Mouse (Mus musculus): ENCODE measurements around the gene Ppid. TPM values are rescaled to one million over a fixed set of nuclear protein-coding genes. Genes with fewer than 3 reads are reported as not detected.

Ppid gene
- polyA plus RNA-seq, 1 experiment = 5.0 TPM

DNA sequence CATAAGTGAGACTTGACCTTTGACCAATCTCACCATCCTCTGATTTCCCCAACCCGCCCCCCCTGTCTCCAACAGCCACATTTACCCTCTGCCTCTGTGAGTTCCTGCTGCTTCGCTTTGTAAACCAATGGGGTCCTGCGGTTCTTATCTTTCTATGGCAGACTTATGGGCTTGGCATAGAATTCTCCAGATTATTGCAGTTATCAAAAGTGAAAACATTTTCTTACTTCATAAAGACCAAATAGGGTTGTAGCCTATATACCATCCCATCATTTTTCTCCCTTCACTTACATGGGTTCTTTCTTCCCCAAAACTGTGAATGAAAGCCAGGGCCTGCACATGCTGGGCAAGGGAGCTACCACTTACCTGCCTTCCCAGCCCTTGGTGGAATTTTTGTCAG, 16.8 kb upstream of the Ppid start:
- 87% methylated on average over 3 of the region's 3 CpGs for WGBS
- H3K4me3 ChIP-seq (ENCODE audit: extremely low read depth, insufficient read depth, insufficient read length) = no peak overlapping the region
- H3K27ac ChIP-seq (ENCODE audit: insufficient read depth, low read length) = no peak overlapping the region
- H3K27me3 ChIP-seq (ENCODE audit: control insufficient read depth, insufficient read depth, low read length) = 0 out of 2 replicates have a peak, but pooled peaks cover 3% of the 10 kb centered on the region
- DNase-seq (ENCODE audit: low read depth in 1 of 2, low spot score in 2 of 2) = no peak
- H3K4me1 ChIP-seq (ENCODE audit: control insufficient read depth, insufficient read depth, insufficient read length) = no peaks in the 10 kb centered on the region; the same call in 1 of the 2 replicates
- no peak for TF ChIP-seq CTCF (IDR thresholded peaks at IDR 0.05; ENCODE audit: extremely low read depth, insufficient read depth, insufficient read length, insufficient replicate concordance)
- no peaks in the 10 kb centered on the region for H3K36me3 ChIP-seq (ENCODE audit: control insufficient read depth, insufficient read depth, low read length)

DNA sequence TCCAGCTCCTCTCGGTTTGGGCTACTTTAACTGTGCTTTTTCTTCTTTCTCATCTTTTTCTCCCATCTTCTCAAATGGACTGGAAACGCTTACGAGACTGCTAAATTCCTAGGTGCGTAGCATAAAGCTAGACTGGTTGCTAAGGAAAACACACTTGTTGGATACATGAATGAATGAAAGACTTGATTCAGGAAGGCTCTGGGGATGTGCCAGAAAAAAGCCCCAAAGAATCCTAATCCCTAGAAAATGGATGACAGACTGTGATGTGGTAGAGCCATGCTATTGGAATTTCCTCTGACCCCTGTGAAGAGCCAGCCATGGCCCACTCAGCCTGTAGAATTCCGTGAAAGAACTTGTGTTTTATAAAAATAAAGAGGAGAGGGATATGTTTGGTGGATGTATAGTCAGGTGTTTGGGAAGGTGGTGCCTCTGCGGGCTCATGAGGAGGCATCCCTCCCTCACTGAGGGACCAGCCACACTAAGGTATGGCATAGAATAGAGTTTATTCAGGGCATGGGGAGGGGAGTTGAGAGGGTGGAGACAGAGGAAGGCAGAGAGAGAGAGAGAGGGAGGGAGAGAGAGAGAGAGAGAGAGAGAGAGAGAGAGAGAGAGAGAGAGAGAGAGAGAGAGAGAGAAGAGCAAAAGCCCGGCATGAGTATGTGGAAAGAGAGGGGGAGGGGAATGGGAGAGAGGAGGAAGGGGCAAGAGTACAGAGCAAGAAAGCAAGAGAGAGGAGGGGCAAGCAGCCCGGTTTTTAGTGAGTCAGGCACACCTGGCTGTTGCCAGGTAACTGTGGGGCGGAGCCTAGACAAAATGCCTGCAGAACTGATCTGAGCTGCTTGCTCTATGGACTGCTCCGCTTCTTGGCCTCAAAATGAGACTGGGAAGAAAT, 15.3 kb upstream of the Ppid start:
- Histone ChIP-seq H3K27me3 (ENCODE audit: control insufficient read depth, insufficient read depth, low read length) (0 out of 2 replicates have a peak, but pooled peaks cover 3% of the 10 kb centered on the region), H3K27ac (ENCODE audit: insufficient read depth, low read length) (no peak overlapping the region), H3K4me3 (ENCODE audit: extremely low read depth, insufficient read depth, insufficient read length) (no peak overlapping the region), H3K4me1 (ENCODE audit: control insufficient read depth, insufficient read depth, insufficient read length) (no peaks in the 10 kb centered on the region; the same call in 1 of the 2 replicates), H3K36me3 (ENCODE audit: control insufficient read depth, insufficient read depth, low read length) (no peaks in the 10 kb centered on the region)
- WGBS = 74% methylated on average over 10 of the region's 10 CpGs
- no peak for DNase-seq (ENCODE audit: low read depth in 1 of 2, low spot score in 2 of 2)
- TF ChIP-seq POLR2A (IDR thresholded peaks at IDR 0.05; ENCODE audit: low read depth, low read length) = no peak
- TF ChIP-seq CTCF (IDR thresholded peaks at IDR 0.05; ENCODE audit: extremely low read depth, insufficient read depth, insufficient read length, insufficient replicate concordance) = no peak

DNA sequence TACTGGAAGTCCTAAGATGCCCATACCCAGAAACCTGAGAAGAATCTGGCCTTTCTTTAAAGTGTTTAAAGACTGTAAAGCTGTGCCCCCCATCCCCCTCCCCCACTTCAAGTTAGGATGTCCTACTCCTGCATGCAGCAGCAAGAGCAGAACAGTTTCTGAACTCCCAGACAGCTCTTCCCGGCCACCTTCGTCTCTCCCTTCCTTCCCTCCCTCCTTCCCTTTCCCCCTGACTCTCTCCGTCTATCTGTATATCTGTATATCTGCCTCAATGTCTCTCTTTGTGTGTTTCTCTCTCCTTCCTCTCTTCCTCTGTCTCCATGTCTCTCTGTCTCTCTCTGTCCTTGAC, 14.7 kb upstream of the Ppid start:
- no peak overlapping the region for H3K4me3 ChIP-seq (ENCODE audit: extremely low read depth, insufficient read depth, insufficient read length)
- H3K27me3 ChIP-seq (ENCODE audit: control insufficient read depth, insufficient read depth, low read length) = 0 out of 2 replicates have a peak, but pooled peaks cover 1% of the 10 kb centered on the region
- no peaks in the 10 kb centered on the region; the same call in 1 of the 2 replicates for H3K4me1 ChIP-seq (ENCODE audit: control insufficient read depth, insufficient read depth, insufficient read length)
- H3K27ac ChIP-seq (ENCODE audit: insufficient read depth, low read length) = no peak overlapping the region
- DNase-seq (ENCODE audit: low read depth in 1 of 2, low spot score in 2 of 2) = no peak
- TF ChIP-seq POLR2A (IDR thresholded peaks at IDR 0.05; ENCODE audit: low read depth, low read length) = no peak
- TF ChIP-seq CTCF (IDR thresholded peaks at IDR 0.05; ENCODE audit: extremely low read depth, insufficient read depth, insufficient read length, insufficient replicate concordance) = no peak
- WGBS = 55% methylated on average over 3 of the region's 3 CpGs
- no peaks in the 10 kb centered on the region for H3K36me3 ChIP-seq (ENCODE audit: control insufficient read depth, insufficient read depth, low read length)

DNA sequence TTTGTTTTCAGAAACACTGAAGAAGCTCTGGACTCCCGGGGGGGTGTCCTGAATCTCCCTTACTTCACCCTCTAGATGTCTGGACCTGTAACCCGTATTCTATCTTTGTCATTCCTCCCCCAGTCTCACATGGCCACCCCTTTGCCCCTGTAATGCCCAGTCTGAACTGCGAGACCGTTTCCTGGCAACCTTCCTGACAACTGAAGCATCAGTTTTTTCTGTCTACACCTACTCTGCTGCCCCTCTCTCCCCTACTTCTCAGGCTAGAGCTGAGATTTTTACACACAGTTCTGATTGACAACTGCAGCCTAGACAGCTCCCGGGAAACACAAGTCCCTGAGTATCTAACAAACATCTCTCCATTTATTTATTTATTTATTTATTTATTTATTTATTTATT, 14.3 kb upstream of the Ppid start:
- Histone ChIP-seq H3K4me1 (ENCODE audit: control insufficient read depth, insufficient read depth, insufficient read length) (no peaks in the 10 kb centered on the region; the same call in 1 of the 2 replicates), H3K27ac (ENCODE audit: insufficient read depth, low read length) (no peak overlapping the region), H3K4me3 (ENCODE audit: extremely low read depth, insufficient read depth, insufficient read length) (no peak overlapping the region), H3K27me3 (ENCODE audit: control insufficient read depth, insufficient read depth, low read length) (0 out of 2 replicates have a peak, but pooled peaks cover 1% of the 10 kb centered on the region), H3K36me3 (ENCODE audit: control insufficient read depth, insufficient read depth, low read length) (no peaks in the 10 kb centered on the region)
- DNase-seq (ENCODE audit: low read depth in 1 of 2, low spot score in 2 of 2) = no peak
- TF ChIP-seq POLR2A (IDR thresholded peaks at IDR 0.05; ENCODE audit: low read depth, low read length) (no peak), CTCF (IDR thresholded peaks at IDR 0.05; ENCODE audit: extremely low read depth, insufficient read depth, insufficient read length, insufficient replicate concordance) (no peak)
- WGBS = 66% methylated on average over 5 of the region's 5 CpGs

DNA sequence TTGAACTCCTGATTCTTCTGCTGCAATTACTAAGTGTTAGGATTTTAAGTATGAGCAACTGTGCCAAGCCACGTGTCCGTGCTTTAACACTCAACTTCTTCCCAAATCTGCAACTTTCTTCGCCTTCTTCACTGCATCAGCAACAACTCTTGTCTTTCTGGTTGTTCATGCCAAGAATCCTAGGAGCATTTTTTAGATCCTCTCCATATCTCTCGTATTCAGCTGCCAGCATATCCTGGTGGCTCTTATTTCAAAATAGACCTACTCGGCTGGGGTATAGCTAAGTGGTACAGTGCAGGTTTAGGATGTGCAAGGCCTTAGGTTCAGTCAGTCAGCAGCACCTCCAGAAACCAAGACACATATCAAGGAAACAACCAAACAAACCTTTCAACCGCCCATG, 13.5 kb upstream of the Ppid start:
- no peak overlapping the region for H3K4me3 ChIP-seq (ENCODE audit: extremely low read depth, insufficient read depth, insufficient read length)
- TF ChIP-seq CTCF (IDR thresholded peaks at IDR 0.05; ENCODE audit: extremely low read depth, insufficient read depth, insufficient read length, insufficient replicate concordance) (no peak), POLR2A (IDR thresholded peaks at IDR 0.05; ENCODE audit: low read depth, low read length) (no peak)
- H3K27ac ChIP-seq (ENCODE audit: insufficient read depth, low read length) = no peak overlapping the region
- H3K4me1 ChIP-seq (ENCODE audit: control insufficient read depth, insufficient read depth, insufficient read length) = no peaks in the 10 kb centered on the region
- 91% methylated on average over 6 of the region's 6 CpGs for WGBS
- H3K27me3 ChIP-seq (ENCODE audit: control insufficient read depth, insufficient read depth, low read length) = 0 out of 2 replicates have a peak, but pooled peaks cover 1% of the 10 kb centered on the region
- H3K36me3 ChIP-seq (ENCODE audit: control insufficient read depth, insufficient read depth, low read length) = no peaks in the 10 kb centered on the region
- DNase-seq (ENCODE audit: low read depth in 1 of 2, low spot score in 2 of 2) = no peak

DNA sequence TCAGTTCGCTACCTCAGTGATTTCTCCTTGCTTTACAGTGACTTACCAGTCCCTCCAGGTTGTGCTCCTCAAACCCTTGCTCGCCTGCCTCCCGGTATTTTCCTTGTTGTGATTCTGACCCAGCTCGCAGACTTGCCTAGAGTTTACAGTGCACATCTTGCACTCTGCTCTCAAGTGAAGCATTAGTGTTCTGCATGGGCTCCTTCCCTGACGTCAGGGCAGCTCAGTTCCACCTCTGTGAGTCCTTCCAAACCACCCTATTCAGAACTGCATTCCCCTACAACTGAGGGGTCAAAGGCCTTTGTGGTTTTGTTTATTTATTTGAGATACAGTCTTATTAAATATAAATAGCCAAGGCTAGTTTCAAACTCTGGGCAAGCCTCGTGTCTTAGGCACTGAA, 13.0 kb upstream of the Ppid start:
- H3K4me3 ChIP-seq (ENCODE audit: extremely low read depth, insufficient read depth, insufficient read length) = no peak overlapping the region
- H3K36me3 ChIP-seq (ENCODE audit: control insufficient read depth, insufficient read depth, low read length) = no peaks in the 10 kb centered on the region
- no peak overlapping the region for H3K27ac ChIP-seq (ENCODE audit: insufficient read depth, low read length)
- 0 out of 2 replicates have a peak, but pooled peaks cover 1% of the 10 kb centered on the region for H3K27me3 ChIP-seq (ENCODE audit: control insufficient read depth, insufficient read depth, low read length)
- TF ChIP-seq POLR2A (IDR thresholded peaks at IDR 0.05; ENCODE audit: low read depth, low read length) (no peak), CTCF (IDR thresholded peaks at IDR 0.05; ENCODE audit: extremely low read depth, insufficient read depth, insufficient read length, insufficient replicate concordance) (no peak)
- WGBS = 90% methylated on average over 6 of the region's 6 CpGs
- no peak for DNase-seq (ENCODE audit: low read depth in 1 of 2, low spot score in 2 of 2)
- H3K4me1 ChIP-seq (ENCODE audit: control insufficient read depth, insufficient read depth, insufficient read length) = no peaks in the 10 kb centered on the region
